Mouse (Mus musculus) neural tube, embryonic 10.5 days (tissue): ENCODE measurements at regions not wholly inside any gene's neighbourhood (a gene's known extent, or its start where the extent isn't known, plus 50 kb on each side); places are given as distances from the start of the nearest gene placed in this dataset.
A peak's percentile ranks its signal among the peaks of the same experiment; 100 is the strongest.
"Not testable (repeated sequence)": the region's sequence is repeated elsewhere in the genome, so short reads cannot be mapped to it uniquely, and the experiment has no call there.

Experiments used
- DNase-seq: peaks from one replicate; pipeline ENCODE4 v3.0.0-alpha.2; 2017; ENCODE audit warnings: low spot score; ENCODE audit errors: extremely low spot score

GRCm38 (mm10) chr1:152252658-152253267 is 133.7 kb downstream of the Tsen15 start:
- no peak for DNase-seq

GRCm38 (mm10) chr1:152241026-152241425 is 145.5 kb downstream of the Tsen15 start:
- no peak for DNase-seq

GRCm38 (mm10) chr1:152239376-152239775 is 147.1 kb downstream of the Tsen15 start:
- DNase-seq, result no peak

- DNase-seq, result no peak
Observed at GRCm38 (mm10) chr1:152235212-152235792, 145.4 kb upstream of the 1700025G04Rik start.

- DNase-seq, result no peak
Observed at GRCm38 (mm10) chr1:152234716-152235115, 144.8 kb upstream of the 1700025G04Rik start.

GRCm38 (mm10) chr1:152231717-152232202 is 141.8 kb upstream of the 1700025G04Rik start:
- DNase-seq, result no peak

GRCm38 (mm10) chr1:152229709-152230108 is 139.8 kb upstream of the 1700025G04Rik start:
- DNase-seq, result no peak

GRCm38 (mm10) chr1:152226049-152226448 is 136.1 kb upstream of the 1700025G04Rik start:
- no peak for DNase-seq

- no peak for DNase-seq
Observed at GRCm38 (mm10) chr1:152223666-152224065, 133.7 kb upstream of the 1700025G04Rik start.

- DNase-seq, result no peak
Observed at GRCm38 (mm10) chr1:152220804-152221565, 131.1 kb upstream of the 1700025G04Rik start.

- not testable (repeated sequence) for DNase-seq
Observed at GRCm38 (mm10) chr1:152219752-152220151, 129.8 kb upstream of the 1700025G04Rik start.

- no peak for DNase-seq
Observed at GRCm38 (mm10) chr1:152217404-152217803, 127.5 kb upstream of the 1700025G04Rik start.

GRCm38 (mm10) chr1:152214376-152214775 is 124.5 kb upstream of the 1700025G04Rik start:
- no peak for DNase-seq

GRCm38 (mm10) chr1:152203187-152203586 is 113.3 kb upstream of the 1700025G04Rik start:
- peak; percentile 41 for DNase-seq

- no peak for DNase-seq
Observed at GRCm38 (mm10) chr1:152188700-152189099, 98.8 kb upstream of the 1700025G04Rik start.

- no peak for DNase-seq
Observed at GRCm38 (mm10) chr1:152184956-152185355, 95.0 kb upstream of the 1700025G04Rik start.

GRCm38 (mm10) chr1:152176267-152176970 is 86.5 kb upstream of the 1700025G04Rik start:
- no peak for DNase-seq

- no peak for DNase-seq
Observed at GRCm38 (mm10) chr1:152175691-152176090, 85.8 kb upstream of the 1700025G04Rik start.

GRCm38 (mm10) chr1:152174464-152174863 is 84.5 kb upstream of the 1700025G04Rik start:
- DNase-seq, result no peak

GRCm38 (mm10) chr1:152171034-152171790 is 81.3 kb upstream of the 1700025G04Rik start:
- DNase-seq, result no peak

GRCm38 (mm10) chr1:152170583-152170982 is 80.7 kb upstream of the 1700025G04Rik start:
- DNase-seq, result no peak
